Mouse (Mus musculus) hindbrain, embryonic 13.5 days (tissue): ENCODE data around the gene Etv6. TPM values are rescaled to one million over a fixed set of nuclear protein-coding genes. Genes with fewer than 3 reads are reported as not detected.
A peak's percentile ranks its signal among the peaks of the same experiment; 100 is the strongest.

Source experiments
- ATAC-seq: fragments of 200-750 bp; cut with Nextera tagmentation; 2 replicates; pipeline ENCODE4 v1.8.0; 2017; ENCODE audit warnings: moderate TSS enrichment; ENCODE audit not compliant: low FRiP score
- H3K27ac ChIP-seq: fragments of 300-500 bp; sonication (generic); 2 replicates; pipeline ENCODE4 v1.5.1; 2015; ENCODE audit warnings: inconsistent platforms, mild to moderate bottlenecking, moderate library complexity
- H3K27me3 ChIP-seq: fragments of 300-500 bp; sonication (generic); 2 replicates; pipeline ENCODE4 v1.6.1; 2015; ENCODE audit warnings: mild to moderate bottlenecking, inconsistent platforms
- H3K36me3 ChIP-seq: fragments of 300-500 bp; sonication (generic); 2 replicates; pipeline ENCODE4 v1.6.1; 2015; ENCODE audit warnings: mild to moderate bottlenecking, inconsistent platforms
- H3K4me1 ChIP-seq: fragments of 300-500 bp; sonication (generic); replicated peaks from 2 replicates; pipeline ENCODE4 v1.6.1; 2015; ENCODE audit warnings: inconsistent platforms
- H3K4me2 ChIP-seq: fragments of 300-500 bp; sonication (generic); 2 replicates; pipeline ENCODE4 v1.6.1; 2015; ENCODE audit warnings: inconsistent platforms, mild to moderate bottlenecking, moderate library complexity
- H3K4me3 ChIP-seq: fragments of 300-500 bp; sonication (generic); 2 replicates; pipeline ENCODE4 v1.5.1; 2015; ENCODE audit warnings: mild to moderate bottlenecking, inconsistent platforms
- H3K9ac ChIP-seq: fragments of 300-500 bp; sonication (generic); 2 replicates; pipeline ENCODE4 v1.6.1; 2015; ENCODE audit warnings: mild to moderate bottlenecking, inconsistent platforms
- H3K9me3 ChIP-seq: fragments of 300-500 bp; sonication (generic); 2 replicates; pipeline ENCODE4 v1.6.1; 2016; ENCODE audit warnings: inconsistent platforms
- WGBS: fragments of 180-500 bp; shearing (Covaris S2); methylation state at CpG from one replicate; pipeline ENCODE4 v1.1.7; 2015; 5-methylcytosine and 5-hydroxymethylcytosine counted together
- polyA plus RNA-seq: library from polyadenylated mRNA; unstranded; fragments of >200 nt; fragmentation: Nextera tagmentation; extraction: Ambion mirVana; gene quantifications from 2 replicates; pipeline ENCODE4 v1.2.1, GENCODE M21; 2015

The Etv6 gene
- polyA plus RNA-seq, 1 experiment from 2014 or later = 6.4 TPM

GRCm38 (mm10) chr6:134189575-134190132 lies 154.2 kb downstream of the Etv6 start:
- peaks cover 37% of the 10 kb centered on the region for H3K4me1 ChIP-seq
- WGBS = 33% methylated on average over 7 of the region's 7 CpGs

DNA sequence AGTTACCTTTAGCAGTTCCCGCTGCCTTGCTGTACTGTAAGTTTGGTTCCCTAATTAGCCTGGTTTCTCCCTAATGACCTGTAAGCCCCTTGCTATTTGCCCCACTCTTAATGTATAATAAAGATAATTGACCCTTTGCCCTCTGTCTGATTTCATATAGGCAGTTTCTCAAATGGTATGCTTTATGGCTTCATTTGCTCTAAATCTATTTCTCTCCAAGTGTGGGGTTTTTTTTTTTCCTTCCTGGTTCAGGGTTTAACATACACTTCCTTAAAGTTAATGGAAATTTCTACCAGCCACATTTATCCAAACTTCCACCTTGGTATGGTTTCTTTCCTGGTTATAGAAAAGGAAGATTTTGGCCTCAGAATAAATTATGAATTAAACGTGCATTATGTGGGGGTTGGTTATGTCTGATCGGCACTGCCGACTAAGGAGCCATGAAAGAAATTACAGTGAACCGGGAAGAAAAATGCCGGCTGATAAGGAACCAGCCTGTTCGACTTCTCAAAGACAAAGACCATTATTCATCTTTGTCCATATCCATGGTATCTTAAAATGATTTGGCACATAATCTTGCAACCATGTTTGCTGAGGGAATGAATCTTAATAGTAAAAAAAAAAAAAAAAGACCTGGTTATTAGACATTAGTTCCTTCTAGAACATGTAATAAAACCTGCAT lies 155.2 kb downstream of the Etv6 start:
- no peaks in the 10 kb centered on the region for H3K36me3 ChIP-seq
- H3K27ac ChIP-seq = peak overlapping the region; percentile 58
- 49% methylated on average over 7 of the region's 7 CpGs for WGBS
- peaks cover 34% of the 10 kb centered on the region for H3K4me1 ChIP-seq
- H3K27me3 ChIP-seq = no peaks in the 10 kb centered on the region
- no peak overlapping the region for H3K4me2 ChIP-seq
- H3K4me3 ChIP-seq = no peak overlapping the region
- ATAC-seq = 0 out of 2 replicates have a peak, but pooled peaks have one; percentile 4
- no peak overlapping the region for H3K9ac ChIP-seq
- H3K9me3 ChIP-seq = no peaks in the 10 kb centered on the region

More at GRCm38 (mm10) chr6:134189575-134190132, 154.2 kb downstream of the Etv6 start:
- Histone ChIP-seq H3K4me3 (no peak overlapping the region), H3K36me3 (no peaks in the 10 kb centered on the region), H3K9ac (no peak overlapping the region), H3K9me3 (no peaks in the 10 kb centered on the region), H3K4me2 (no peak overlapping the region), H3K27ac (peak overlapping the region; percentile 58), H3K27me3 (no peaks in the 10 kb centered on the region)
- peak; percentile 36; the same call in 1 of the 2 replicates for ATAC-seq

DNA sequence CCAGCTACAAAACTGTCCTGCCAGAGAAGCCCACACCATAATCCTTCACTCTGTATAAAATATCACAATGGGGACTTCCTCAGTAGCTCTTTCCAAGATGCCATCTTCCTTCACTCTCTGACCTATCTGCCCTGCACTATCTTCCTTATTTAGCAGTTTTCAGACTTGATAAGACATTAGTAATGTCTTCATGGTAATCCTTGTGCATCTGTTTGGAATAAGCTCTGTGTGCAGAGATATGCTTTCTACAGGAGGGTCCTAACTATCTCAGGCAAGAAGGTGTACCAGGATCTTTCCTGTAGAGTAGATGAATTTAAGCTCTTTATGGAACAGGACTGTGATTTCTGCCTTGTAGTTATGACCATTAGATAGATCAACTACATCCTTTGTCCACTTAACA lies 157.2 kb downstream of the Etv6 start:
- Histone ChIP-seq H3K4me1 (peaks cover 34% of the 10 kb centered on the region), H3K4me3 (no peak overlapping the region), H3K36me3 (no peaks in the 10 kb centered on the region), H3K27ac (no peak overlapping the region), H3K9me3 (no peaks in the 10 kb centered on the region), H3K4me2 (no peak overlapping the region), H3K27me3 (no peaks in the 10 kb centered on the region), H3K9ac (no peak overlapping the region)
- no peak for ATAC-seq

- no peak overlapping the region for H3K4me2 ChIP-seq
- no peaks in the 10 kb centered on the region for H3K27me3 ChIP-seq
- peaks cover 12% of the 10 kb centered on the region for H3K4me1 ChIP-seq
- H3K9me3 ChIP-seq = no peaks in the 10 kb centered on the region
- ATAC-seq = no peak
- no peak overlapping the region for H3K9ac ChIP-seq
- peak overlapping the region; percentile 30; the same call in 1 of the 2 replicates for H3K27ac ChIP-seq
- no peaks in the 10 kb centered on the region for H3K36me3 ChIP-seq
- H3K4me3 ChIP-seq = no peak overlapping the region
- 97% methylated on average over 1 of the region's 1 CpGs for WGBS
These were observed 164.4 kb downstream of the Etv6 start for GRCm38 (mm10) chr6:134199895-134200294.

DNA sequence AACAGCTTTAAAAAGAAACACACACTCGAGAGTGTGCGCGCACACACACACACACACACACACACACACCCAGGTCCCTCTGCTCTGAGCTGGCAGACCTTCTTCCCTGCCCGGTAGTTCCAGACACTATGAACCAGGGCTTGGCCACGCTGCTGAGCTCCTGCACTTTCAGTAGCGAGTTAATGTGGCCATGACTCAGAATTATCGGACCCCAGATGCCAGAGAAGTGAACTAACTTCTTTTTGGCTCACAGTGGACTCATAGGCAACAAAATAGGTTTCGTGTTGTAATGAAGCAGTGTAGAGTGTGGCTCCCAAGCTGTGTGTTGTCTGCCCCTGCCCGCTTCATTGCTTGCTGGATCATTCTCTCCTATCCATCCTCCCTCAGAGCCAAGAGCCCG lies 165.1 kb downstream of the Etv6 start:
- no peak overlapping the region for H3K4me3 ChIP-seq
- H3K4me1 ChIP-seq = peaks cover 12% of the 10 kb centered on the region
- ATAC-seq = no peak
- no peak overlapping the region for H3K4me2 ChIP-seq
- WGBS = 85% methylated on average over 10 of the region's 10 CpGs
- H3K36me3 ChIP-seq = no peaks in the 10 kb centered on the region
- H3K27ac ChIP-seq = 0 out of 2 replicates have a peak overlapping the region, but pooled peaks have one; percentile 30
- H3K9me3 ChIP-seq = no peaks in the 10 kb centered on the region
- no peaks in the 10 kb centered on the region for H3K27me3 ChIP-seq
- H3K9ac ChIP-seq = no peak overlapping the region

- no peak overlapping the region for H3K9ac ChIP-seq
- H3K36me3 ChIP-seq = no peaks in the 10 kb centered on the region
- H3K4me2 ChIP-seq = no peak overlapping the region
- H3K27ac ChIP-seq = no peak overlapping the region
- no peak for ATAC-seq
- 97% methylated on average over 5 of the region's 5 CpGs for WGBS
- H3K9me3 ChIP-seq = no peaks in the 10 kb centered on the region
- H3K4me3 ChIP-seq = no peak overlapping the region
- no peaks in the 10 kb centered on the region for H3K27me3 ChIP-seq
- H3K4me1 ChIP-seq = peaks cover 24% of the 10 kb centered on the region
These were observed 166.7 kb downstream of the Etv6 start for GRCm38 (mm10) chr6:134202176-134202575.

GRCm38 (mm10) chr6:134205163-134205562 lies 169.7 kb downstream of the Etv6 start:
- no peaks in the 10 kb centered on the region for H3K27me3 ChIP-seq
- no peak overlapping the region for H3K9ac ChIP-seq
- no peak overlapping the region for H3K4me2 ChIP-seq
- peaks cover 41% of the 10 kb centered on the region for H3K4me1 ChIP-seq
- H3K9me3 ChIP-seq = no peaks in the 10 kb centered on the region
- H3K36me3 ChIP-seq = no peaks in the 10 kb centered on the region
- H3K4me3 ChIP-seq = no peak overlapping the region
- 95% methylated on average over 10 of the region's 11 CpGs for WGBS
- H3K27ac ChIP-seq = no peak overlapping the region
- no peak for ATAC-seq

DNA sequence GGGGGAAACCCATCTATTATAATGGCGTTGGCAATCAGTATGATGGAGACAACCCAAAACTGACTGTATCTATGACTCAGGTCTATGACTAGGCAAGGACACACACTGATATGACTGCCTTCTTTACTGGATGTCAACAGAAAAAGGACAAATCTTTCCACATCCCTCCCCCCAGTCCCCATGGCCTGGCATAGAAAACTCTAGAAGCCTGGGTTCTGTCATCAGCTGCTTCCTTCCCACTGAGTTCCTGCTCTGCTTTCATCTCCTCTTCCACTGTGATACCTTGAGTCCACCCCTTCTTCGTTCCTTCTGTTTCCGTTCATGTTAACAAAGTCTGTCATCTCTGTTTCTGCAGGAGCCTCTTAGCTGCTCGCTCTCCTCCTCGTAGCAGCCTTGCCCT lies 170.2 kb downstream of the Etv6 start:
- no peaks in the 10 kb centered on the region for H3K27me3 ChIP-seq
- peaks cover 40% of the 10 kb centered on the region for H3K4me1 ChIP-seq
- no peak overlapping the region for H3K27ac ChIP-seq
- H3K36me3 ChIP-seq = no peaks in the 10 kb centered on the region
- no peak overlapping the region for H3K4me2 ChIP-seq
- H3K9ac ChIP-seq = no peak overlapping the region
- WGBS = 78% methylated on average over 5 of the region's 5 CpGs
- ATAC-seq = no peak
- no peak overlapping the region for H3K4me3 ChIP-seq
- no peaks in the 10 kb centered on the region for H3K9me3 ChIP-seq

DNA sequence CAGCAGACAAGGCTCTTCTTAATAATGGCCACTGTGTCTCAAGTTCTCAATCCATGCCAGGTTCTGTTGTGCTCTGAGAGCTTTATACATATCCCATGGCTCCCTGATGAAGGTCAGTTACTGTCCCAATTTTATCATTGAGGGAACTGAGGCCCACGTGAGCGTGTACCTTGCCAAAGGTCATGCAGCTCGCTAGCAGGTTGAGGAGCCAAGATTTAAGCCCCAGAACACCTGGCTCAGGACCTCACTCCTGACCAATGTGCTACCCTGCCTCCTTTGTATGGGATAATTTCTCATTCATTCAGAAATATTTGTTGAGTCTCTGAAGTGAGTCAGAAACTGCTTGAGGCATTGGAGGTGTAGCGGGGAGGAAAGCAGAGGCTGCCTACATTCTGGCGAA lies 170.8 kb downstream of the Etv6 start:
- 93% methylated on average over 5 of the region's 5 CpGs for WGBS
- peaks cover 45% of the 10 kb centered on the region for H3K4me1 ChIP-seq
- no peaks in the 10 kb centered on the region for H3K27me3 ChIP-seq
- no peak overlapping the region for H3K4me3 ChIP-seq
- ATAC-seq = no peak
- H3K36me3 ChIP-seq = no peaks in the 10 kb centered on the region
- no peak overlapping the region for H3K9ac ChIP-seq
- H3K4me2 ChIP-seq = no peak overlapping the region
- H3K9me3 ChIP-seq = no peaks in the 10 kb centered on the region
- H3K27ac ChIP-seq = no peak overlapping the region

- H3K4me2 ChIP-seq = peak overlapping the region; percentile 36
- H3K9ac ChIP-seq = peak overlapping the region; percentile 35; the same call in 1 of the 2 replicates
These were observed 172.1 kb downstream of the Etv6 start for GRCm38 (mm10) chr6:134207391-134208179.

DNA sequence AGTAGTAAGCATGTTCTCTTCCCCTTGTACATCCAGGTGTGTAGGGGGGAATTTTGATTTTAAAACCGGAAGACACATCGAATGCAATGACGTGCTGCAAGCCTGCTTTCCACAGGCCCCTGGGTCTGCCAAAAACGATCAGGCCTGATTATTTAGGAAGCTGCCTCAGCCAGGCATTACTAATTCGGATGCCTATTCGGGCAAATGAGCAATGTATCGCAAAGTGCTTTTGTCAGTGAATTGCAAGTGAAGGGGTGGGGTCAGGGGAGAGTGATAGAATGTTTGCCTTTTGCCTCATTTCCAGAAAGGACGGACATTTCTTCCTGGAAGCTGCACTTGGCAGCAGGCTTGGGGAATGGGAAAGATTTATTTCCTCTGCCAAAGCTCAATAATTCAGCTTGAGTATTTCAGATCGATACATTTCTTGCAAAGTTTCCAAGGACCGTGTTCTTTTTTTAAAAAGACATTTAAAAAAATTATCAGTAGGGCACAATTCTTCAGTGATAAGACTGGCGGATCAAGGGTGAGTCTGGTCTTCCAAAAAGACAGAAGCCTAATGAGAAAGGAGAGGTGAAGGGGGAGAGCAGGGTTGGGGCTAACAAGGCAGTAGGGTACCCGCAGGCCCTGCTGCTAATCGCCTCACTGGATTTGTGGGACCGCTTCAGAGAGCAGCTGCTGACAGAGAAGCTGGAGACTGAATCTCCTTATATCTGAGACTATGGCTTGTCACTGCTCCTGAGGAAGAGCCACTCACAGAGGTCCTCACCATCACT lies 172.9 kb downstream of the Etv6 start:
- ATAC-seq = peak; percentile 47
- Histone ChIP-seq H3K9ac (peak overlapping the region; percentile 35; the same call in 1 of the 2 replicates), H3K27me3 (no peaks in the 10 kb centered on the region), H3K4me1 (peaks cover 47% of the 10 kb centered on the region), H3K27ac (peak overlapping the region; percentile 86), H3K9me3 (no peaks in the 10 kb centered on the region), H3K4me2 (peak overlapping the region; percentile 36), H3K36me3 (no peaks in the 10 kb centered on the region), H3K4me3 (no peak overlapping the region)
- WGBS = 54% methylated on average over 14 of the region's 14 CpGs

More at GRCm38 (mm10) chr6:134207391-134208179, 172.1 kb downstream of the Etv6 start:
- no peak overlapping the region for H3K4me3 ChIP-seq
- peak overlapping the region; percentile 86 for H3K27ac ChIP-seq
- no peaks in the 10 kb centered on the region for H3K27me3 ChIP-seq
- WGBS = 55% methylated on average over 19 of the region's 19 CpGs
- ATAC-seq = peak; percentile 92
- H3K9me3 ChIP-seq = no peaks in the 10 kb centered on the region
- H3K36me3 ChIP-seq = no peaks in the 10 kb centered on the region
- peaks cover 47% of the 10 kb centered on the region for H3K4me1 ChIP-seq
